In the genomic region with DNA sequence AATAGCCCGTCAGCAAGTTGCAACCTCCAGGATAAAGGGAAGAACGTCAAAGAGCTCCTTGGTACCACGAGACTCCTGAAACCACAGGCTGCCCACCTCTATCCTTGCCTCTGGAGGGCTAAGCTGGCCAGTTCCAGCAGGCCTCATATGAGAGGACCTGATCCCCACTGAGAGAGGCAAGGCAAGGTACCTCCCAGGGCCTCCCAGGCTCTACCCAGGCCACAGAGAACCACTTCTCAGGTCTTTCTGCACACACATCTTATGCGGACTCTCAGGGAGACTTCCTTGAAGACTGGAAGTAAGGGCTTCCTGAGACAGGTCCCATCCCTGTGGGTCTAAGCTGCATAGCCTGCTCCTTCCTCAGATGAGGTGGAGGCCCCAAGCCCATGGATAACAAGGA, we compare ENCODE assay signal across 9 mouse cellular contexts. TPM values are rescaled to one million over a fixed set of nuclear protein-coding genes. Genes with fewer than 3 reads are reported as not detected.
DNase-seq lines count a peak whose midpoint lies in the region; ATAC-seq and TF ChIP-seq lines count a peak whose summit lies in the region.
"Had no signal": no experiment of that assay in that cellular context is flagged by ENCODE, and none has a peak within 500 bp of the region (broad histone marks: within the 10 kb centered on the region; RNA-seq: fewer than 3 reads in every experiment).

No protein-coding gene starts in this region.

- peaks cover 53% of the 10 kb centered on the region for H3K4me1 ChIP-seq in heart, adult 2 months (ENCODE audit: control insufficient read depth, insufficient read depth, low read length)
- H3K4me1 ChIP-seq in brown adipose tissue, adult 24 weeks (ENCODE audit: control insufficient read depth, insufficient read depth, insufficient read length, low read length) = peaks cover 56% of the 10 kb centered on the region
- peaks cover 24% of the 10 kb centered on the region for H3K4me1 ChIP-seq in hindbrain, embryonic 11.5 days (replicated peaks; ENCODE audit: control insufficient read depth, insufficient read depth, low read length)
- H3K4me1 ChIP-seq in midbrain, embryonic 12.5 days = peaks cover 70% of the 10 kb centered on the region

- intact Hi-C loops in heart, adult 2 months (cut with DNase I) = no loop called here
- intact Hi-C loops in heart, postnatal 25 days (cut with DNase I) = no loop called here

- H3K9ac ChIP-seq in heart, adult 2 months (ENCODE audit: low read depth, low read length) = peak overlapping the region; percentile 28
- 0 out of 2 replicates have a peak overlapping the region, but pooled peaks have one; percentile 100 for H3K9ac ChIP-seq in hindbrain, embryonic 11.5 days (ENCODE audit: low read depth, low read length)
- H3K9ac ChIP-seq in midbrain, embryonic 12.5 days (replicated peaks) = peak overlapping the region; percentile 99

- no peak for TF ChIP-seq EP300 in heart, adult 2 months (IDR thresholded peaks at IDR 0.05; ENCODE audit: insufficient read depth, low read depth, low read length)

- no peak for TF ChIP-seq POLR2A in heart, adult 2 months (IDR thresholded peaks at IDR 0.05; ENCODE audit: insufficient read depth, low read depth, low read length)

- TF ChIP-seq CTCF in heart, adult 2 months (IDR thresholded peaks at IDR 0.05) = no peak

- peak overlapping the region; percentile 67; the same call in 1 of the 2 replicates for H3K27ac ChIP-seq in heart, adult 2 months
- no peak overlapping the region for H3K27ac ChIP-seq in brown adipose tissue, adult 24 weeks (replicated peaks; ENCODE audit: low read depth, low read length)
- no peak overlapping the region for H3K27ac ChIP-seq in hindbrain, embryonic 11.5 days (ENCODE audit: low read depth, low read length)
- no peak overlapping the region for H3K27ac ChIP-seq in midbrain, embryonic 12.5 days (replicated peaks)

- H3K27me3 ChIP-seq in heart, adult 2 months (ENCODE audit: control insufficient read depth, insufficient read depth, low read length) = no peaks in the 10 kb centered on the region
- H3K27me3 ChIP-seq in hindbrain, embryonic 11.5 days (ENCODE audit: control insufficient read depth, insufficient read depth, low read length) = no peaks in the 10 kb centered on the region
- peaks cover 10% of the 10 kb centered on the region; the same call in 1 of the 2 replicates for H3K27me3 ChIP-seq in midbrain, embryonic 12.5 days

- H3K36me3 ChIP-seq in heart, adult 2 months (ENCODE audit: control insufficient read depth, insufficient read depth, low read length) = peaks cover 30% of the 10 kb centered on the region
- peaks cover 14% of the 10 kb centered on the region for H3K36me3 ChIP-seq in hindbrain, embryonic 11.5 days (ENCODE audit: control insufficient read depth, insufficient read depth, low read length)
- H3K36me3 ChIP-seq in midbrain, embryonic 12.5 days = peaks cover 47% of the 10 kb centered on the region

- no peak for ATAC-seq in hindbrain, embryonic 11.5 days (ENCODE audit: low FRiP score)
- no peak for ATAC-seq in midbrain, embryonic 12.5 days (ENCODE audit: low FRiP score, low read depth)

- peaks cover 5% of the 10 kb centered on the region for H3K79me2 ChIP-seq in heart, adult 2 months (replicated peaks; ENCODE audit: control insufficient read depth, insufficient read depth, low read length)

- no peak overlapping the region for H3K4me3 ChIP-seq in heart, adult 2 months
- peak overlapping the region; percentile 77; the same call in 1 of the 2 replicates for H3K4me3 ChIP-seq in brown adipose tissue, adult 24 weeks (ENCODE audit: insufficient read depth, low read depth, low read length)
- peak overlapping the region; percentile 97; the same call in 1 of the 2 replicates for H3K4me3 ChIP-seq in hindbrain, embryonic 11.5 days (ENCODE audit: low read depth, low read length)
- H3K4me3 ChIP-seq in midbrain, embryonic 12.5 days = peak overlapping the region; percentile 95

- peak overlapping the region; percentile 91 for H3K4me2 ChIP-seq in hindbrain, embryonic 11.5 days (replicated peaks; ENCODE audit: low read depth, low read length)
- peak overlapping the region; percentile 96 for H3K4me2 ChIP-seq in midbrain, embryonic 12.5 days (replicated peaks)

- DNase-seq in heart, adult 2 months = no peak
- DNase-seq in heart, postnatal 25 days (ENCODE audit: low spot score) = no peak
- DNase-seq in hindbrain, embryonic 11.5 days (ENCODE audit: low spot score) = no peak
- no peak for DNase-seq in spleen, adult 18-20 months
- no peak for DNase-seq in frontal cortex, adult 2 months (ENCODE audit: extremely low spot score in 1 of 2, low spot score in 1 of 2)
- no peak for DNase-seq in cerebellum, postnatal 10 days
- DNase-seq: cerebellum, adult 2 months had no signal

- WGBS in heart, adult 2 months = 56% methylated on average over 4 of the region's 4 CpGs
- WGBS in hindbrain, embryonic 11.5 days = 75% methylated on average over 4 of the region's 4 CpGs
- WGBS in midbrain, embryonic 12.5 days = 85% methylated on average over 4 of the region's 4 CpGs

- no peaks in the 10 kb centered on the region for H3K9me3 ChIP-seq in hindbrain, embryonic 11.5 days (ENCODE audit: control insufficient read depth, low read length)
- H3K9me3 ChIP-seq in midbrain, embryonic 12.5 days = no peaks in the 10 kb centered on the region

RNA-seq across cellular contexts. Expression of gene Csnk1e, which starts 16.0 kb away (rescaled TPM):
- 10 to 100 TPM; 46.5 to 48.3 TPM for total RNA-seq in heart, adult 2 months (2021)
- polyA plus RNA-seq in heart, adult 2 months (2012; rRNA removed) = 62.6 and 63.6 TPM in 2 replicates
- 10 to 100 TPM; 48.4 to 54.0 TPM for total RNA-seq in heart, postnatal 25 days (2021)
- 17.4 and 24.8 TPM in 2 replicates for polyA plus RNA-seq in brown adipose tissue, adult 24 weeks (2012; ENCODE audit: insufficient read depth, insufficient read length, missing spikeins)
- 193 and 195 TPM in 2 replicates for polyA plus RNA-seq in hindbrain, embryonic 11.5 days (2014; fragmentation: Nextera tagmentation; extraction: Ambion mirVana)
- 267 and 291 TPM in 2 replicates for polyA plus RNA-seq in midbrain, embryonic 12.5 days (2016; fragmentation: Nextera tagmentation; extraction: Ambion mirVana)
- 195 and 198 TPM in 2 replicates for polyA plus RNA-seq in frontal cortex, adult 2 months (2012; rRNA removed)

RNA-seq across cellular contexts. Expression of gene Tmem184b, which starts 36.0 kb away (rescaled TPM):
- total RNA-seq in heart, adult 2 months (2021) = 10 to 100 TPM; 38.7 to 42.9 TPM
- 83.1 and 84.2 TPM in 2 replicates for polyA plus RNA-seq in heart, adult 2 months (2012; rRNA removed)
- total RNA-seq in heart, postnatal 25 days (2021) = 10 to 100 TPM; 43.0 to 46.7 TPM
- polyA plus RNA-seq in brown adipose tissue, adult 24 weeks (2012; ENCODE audit: insufficient read depth, insufficient read length, missing spikeins) = 60.3 and 71.0 TPM in 2 replicates
- polyA plus RNA-seq in hindbrain, embryonic 11.5 days (2014; fragmentation: Nextera tagmentation; extraction: Ambion mirVana) = 32.7 and 33.5 TPM in 2 replicates
- polyA plus RNA-seq in midbrain, embryonic 12.5 days (2016; fragmentation: Nextera tagmentation; extraction: Ambion mirVana) = 47.1 and 47.9 TPM in 2 replicates
- polyA plus RNA-seq in frontal cortex, adult 2 months (2012; rRNA removed) = 73.0 and 78.2 TPM in 2 replicates

Comparison
In these comparisons a context has a peak if more than half of its experiments do, and no peak if none do; other contexts are left out.
1. H3K9ac ChIP-seq: peak in every context shown above with its lines; median percentile 100 in hindbrain, embryonic 11.5 days; 99 in midbrain, embryonic 12.5 days; 28 in heart, adult 2 months.